Mouse (Mus musculus): ENCODE results near the gene Psmb7.

DNA sequence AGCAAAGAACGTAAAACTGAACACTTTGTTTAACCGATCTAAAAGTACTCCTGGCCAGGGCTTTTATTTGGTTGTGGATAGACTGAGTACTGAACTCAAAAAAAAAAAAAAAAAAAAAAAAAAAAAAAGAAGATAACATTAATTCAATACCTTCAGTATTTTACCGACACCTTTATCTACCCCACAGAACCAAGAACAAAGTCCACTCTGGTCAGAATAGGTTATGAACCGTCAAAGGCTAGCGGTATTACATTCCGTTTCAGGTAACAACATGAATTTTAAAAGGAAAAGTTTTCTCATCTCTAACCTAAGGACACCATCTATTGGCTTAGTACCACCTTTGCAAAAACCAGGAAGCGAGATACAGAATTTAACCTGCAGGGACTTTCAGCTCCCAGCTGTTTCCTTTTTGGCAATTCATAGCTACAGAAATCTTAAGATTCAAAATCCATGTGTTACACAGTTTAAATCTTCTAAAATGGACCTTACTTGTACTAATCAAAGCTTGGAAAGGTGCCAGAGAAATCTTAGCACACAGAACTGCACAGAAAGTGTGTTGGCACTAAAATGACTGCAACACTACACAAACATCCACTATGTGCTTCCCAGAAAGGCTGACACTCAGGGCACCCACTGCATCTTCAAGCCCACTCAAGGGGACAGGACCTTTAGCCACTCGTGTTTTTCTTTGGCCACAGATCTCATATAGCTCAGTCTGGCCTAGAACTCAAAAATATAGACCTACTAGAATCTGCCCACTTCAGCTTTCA is 19.9 kb downstream of the Psmb7 start:
- TF ChIP-seq POLR2A (IDR thresholded peaks at IDR 0.05; ENCODE audit: borderline replicate concordance, control insufficient read depth, low read depth, low read length) (no peak), CTCF (IDR thresholded peaks at IDR 0.05; ENCODE audit: control insufficient read depth, insufficient read depth, low read length) (no peak)
